Mouse (Mus musculus) neural tube, embryonic 14.5 days (tissue): ENCODE measurements around the gene Higd1c. TPM values are rescaled to one million over a fixed set of nuclear protein-coding genes. Genes with fewer than 3 reads are reported as not detected.
"Not testable (repeated sequence)": the region's sequence is repeated elsewhere in the genome, so short reads cannot be mapped to it uniquely, and the experiment has no call there.

Experiments used
- ATAC-seq: fragments of 200-750 bp; cut with Nextera tagmentation; 2 replicates; pipeline ENCODE4 v1.8.0; 2017; ENCODE audit warnings: low read depth, mild to moderate bottlenecking, moderate TSS enrichment, moderate library complexity
- H3K27ac ChIP-seq: fragments of 300-500 bp; sonication (generic); 2 replicates; pipeline ENCODE4 v1.5.1; 2014; ENCODE audit warnings: low read depth, mild to moderate bottlenecking, control low read depth, low read length, moderate library complexity, mixed read lengths
- H3K27me3 ChIP-seq: fragments of 300-500 bp; sonication (generic); 2 replicates; pipeline ENCODE4 v1.6.1; 2014; ENCODE audit warnings: low read length; ENCODE audit not compliant: control insufficient read depth, insufficient read depth
- H3K36me3 ChIP-seq: fragments of 300-500 bp; sonication (generic); 2 replicates; pipeline ENCODE4 v1.6.1; 2014; ENCODE audit warnings: low read length, mixed read lengths; ENCODE audit not compliant: control insufficient read depth, insufficient read depth
- H3K4me1 ChIP-seq: fragments of 300-500 bp; sonication (generic); 2 replicates; pipeline ENCODE4 v1.6.1; 2014; ENCODE audit warnings: low read length; ENCODE audit not compliant: control insufficient read depth, insufficient read depth
- H3K4me2 ChIP-seq: fragments of 300-500 bp; sonication (generic); 2 replicates; pipeline ENCODE4 v1.6.1; 2014; ENCODE audit warnings: mild to moderate bottlenecking, low read depth, low read length, control low read depth
- H3K4me3 ChIP-seq: fragments of 300-500 bp; sonication (generic); 2 replicates; pipeline ENCODE4 v1.5.1; 2014; ENCODE audit warnings: low read depth, low read length, control low read depth, mixed read lengths
- H3K9ac ChIP-seq: fragments of 300-500 bp; sonication (generic); replicated peaks from 2 replicates; pipeline ENCODE4 v1.6.1; 2014; ENCODE audit warnings: low read depth, mild to moderate bottlenecking, control low read depth, low read length, mixed read lengths
- H3K9me3 ChIP-seq: fragments of 300-500 bp; sonication (generic); 2 replicates; pipeline ENCODE4 v1.6.1; 2016; ENCODE audit warnings: low read length; ENCODE audit not compliant: control insufficient read depth
- WGBS: fragments of 180-500 bp; shearing (Covaris S2); extraction: QIAGEN DNeasy Blood & Tissue Kit; methylation state at CpG from one replicate; pipeline ENCODE4 v1.1.7; 2014; 5-methylcytosine and 5-hydroxymethylcytosine counted together
- polyA plus RNA-seq: library from polyadenylated mRNA; unstranded; fragments of >200 nt; fragmentation: Nextera tagmentation; extraction: Ambion mirVana; gene quantifications from 2 replicates; pipeline ENCODE4 v1.2.1, GENCODE M21; 2014

The Higd1c gene
- polyA plus RNA-seq = 1.8 TPM in 1 of 2 replicates, not detected in the other

DNA sequence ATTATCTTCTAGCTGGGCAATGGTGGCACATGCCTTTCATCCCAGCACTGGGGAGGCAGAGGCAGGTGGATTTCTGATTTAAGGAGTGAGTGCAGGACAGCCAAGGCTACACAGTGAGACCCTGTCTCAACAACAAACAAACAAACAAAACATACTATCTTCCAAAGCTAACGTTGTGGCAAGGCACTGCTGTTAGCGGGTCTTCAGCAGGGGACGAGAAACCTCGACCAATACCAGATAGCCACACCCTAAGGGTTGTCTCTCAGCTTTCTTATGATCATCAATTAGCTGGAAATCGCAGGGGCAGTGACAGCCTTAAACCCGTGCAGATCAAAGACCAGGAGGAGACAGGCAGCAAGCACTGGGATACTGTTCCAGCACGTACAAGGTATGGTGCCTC is at the start of gene Higd1c:
Gene Higd1c (plus strand): TSS at position 301 of the 400 bp plus-strand sequence.
- Histone ChIP-seq H3K9ac (no peak within 1 kb of the TSS), H3K27ac (no peak within 1 kb of the TSS), H3K27me3 (no peaks in the 10 kb centered on the region), H3K4me3 (no peak within 1 kb of the TSS), H3K4me1 (no peaks in the 10 kb centered on the region), H3K36me3 (no peaks in the 10 kb centered on the region), H3K4me2 (no peak within 1 kb of the TSS), H3K9me3 (no peaks in the 10 kb centered on the region)
- no peak for ATAC-seq
- 72% methylated on average over 7 of the region's 7 CpGs for WGBS

DNA sequence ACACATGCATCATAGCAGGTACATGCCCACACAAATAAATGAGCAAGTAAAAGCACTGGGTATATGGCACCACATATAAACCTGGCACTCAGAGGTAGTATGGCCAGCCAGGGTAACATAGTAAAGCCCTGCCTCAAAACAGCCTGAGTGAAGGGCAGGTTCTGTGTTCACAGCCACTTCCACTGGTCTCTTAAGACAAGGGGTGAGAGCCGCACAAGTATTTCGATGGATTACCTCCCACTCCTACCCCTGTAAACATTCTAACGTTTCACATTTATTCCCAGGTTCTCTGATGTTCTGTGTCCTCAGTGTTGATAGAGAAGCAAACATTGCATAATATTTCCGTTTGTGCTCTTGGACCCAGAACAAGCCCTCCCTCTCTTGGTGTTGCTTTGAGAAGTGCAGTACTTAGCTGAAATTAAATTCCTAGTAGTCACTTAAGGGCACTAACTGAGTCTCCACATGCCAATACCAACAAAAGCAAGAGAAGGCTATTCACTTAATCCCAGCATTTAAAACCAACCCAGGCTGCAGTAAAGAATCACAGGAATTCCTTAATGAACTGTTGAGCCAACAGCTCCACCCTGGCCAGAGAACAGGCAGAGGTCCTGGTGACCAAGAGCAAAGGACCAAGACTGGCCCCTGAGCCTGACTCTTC is 46.2 kb upstream of the Higd1c start:
- H3K4me3 ChIP-seq, H3K9ac ChIP-seq, H3K4me2 ChIP-seq, H3K4me1 ChIP-seq, H3K36me3 ChIP-seq, H3K27ac ChIP-seq, H3K27me3 ChIP-seq, ATAC-seq, H3K9me3 ChIP-seq: not testable (repeated sequence)
- WGBS = 79% methylated on average over 4 of the region's 4 CpGs

- WGBS = 79% methylated on average over 1 of the region's 1 CpGs
- no peak overlapping the region for H3K4me3 ChIP-seq
- no peaks in the 10 kb centered on the region for H3K36me3 ChIP-seq
- H3K9ac ChIP-seq = no peak overlapping the region
- no peak overlapping the region for H3K27ac ChIP-seq
- no peaks in the 10 kb centered on the region for H3K4me1 ChIP-seq
- H3K9me3 ChIP-seq = no peaks in the 10 kb centered on the region
- ATAC-seq = no peak
- H3K4me2 ChIP-seq = no peak overlapping the region
- H3K27me3 ChIP-seq = no peaks in the 10 kb centered on the region
Observed at GRCm38 (mm10) chr15:100319884-100320283, 44.5 kb upstream of the Higd1c start.

- Histone ChIP-seq H3K4me3 (no peak overlapping the region), H3K9me3 (no peaks in the 10 kb centered on the region), H3K27ac (no peak overlapping the region), H3K27me3 (no peaks in the 10 kb centered on the region), H3K4me2 (no peak overlapping the region), H3K4me1 (no peaks in the 10 kb centered on the region), H3K36me3 (no peaks in the 10 kb centered on the region), H3K9ac (no peak overlapping the region)
- 79% methylated on average over 9 of the region's 9 CpGs for WGBS
- no peak for ATAC-seq
Observed at GRCm38 (mm10) chr15:100320295-100320905, 43.9 kb upstream of the Higd1c start.

- Histone ChIP-seq H3K36me3 (no peaks in the 10 kb centered on the region), H3K27ac (no peak overlapping the region), H3K9me3 (no peaks in the 10 kb centered on the region), H3K4me2 (no peak overlapping the region), H3K9ac (no peak overlapping the region), H3K4me3 (no peak overlapping the region), H3K4me1 (no peaks in the 10 kb centered on the region), H3K27me3 (no peaks in the 10 kb centered on the region)
- ATAC-seq = no peak
- WGBS = 48% methylated on average over 5 of the region's 5 CpGs
Observed at GRCm38 (mm10) chr15:100321134-100321533, 43.2 kb upstream of the Higd1c start.

DNA sequence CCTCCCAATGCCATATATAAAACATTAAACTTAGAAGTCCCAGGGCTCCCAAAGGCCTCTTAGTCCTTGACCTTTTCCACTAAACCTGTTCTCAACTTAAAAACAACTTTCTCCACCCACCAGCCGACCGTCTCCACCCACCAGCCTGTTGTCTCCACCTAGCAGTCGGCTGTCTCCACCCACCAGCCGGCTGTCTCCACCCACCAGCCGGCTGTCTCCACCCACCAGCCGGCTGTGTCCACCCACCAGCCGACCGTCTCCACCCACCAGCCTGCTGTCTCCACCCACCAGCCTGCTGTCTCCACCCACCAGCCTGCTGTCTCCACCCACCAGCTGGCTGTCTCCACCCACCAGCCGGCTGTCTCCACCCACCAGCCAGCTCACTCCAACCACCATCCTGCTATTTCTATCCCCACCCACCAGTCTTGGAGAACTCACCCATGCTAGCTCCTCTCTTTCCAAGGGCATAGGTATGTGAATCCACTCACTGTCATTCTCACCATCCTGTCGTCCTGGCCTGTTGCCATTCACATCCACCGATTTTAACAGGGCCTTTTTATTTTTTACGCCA is 40.2 kb upstream of the Higd1c start:
- Histone ChIP-seq H3K4me3 (no peak overlapping the region), H3K36me3 (no peaks in the 10 kb centered on the region), H3K4me2 (no peak overlapping the region), H3K27ac (no peak overlapping the region), H3K9me3 (no peaks in the 10 kb centered on the region), H3K27me3 (no peaks in the 10 kb centered on the region), H3K4me1 (no peaks in the 10 kb centered on the region), H3K9ac (no peak overlapping the region)
- no peak for ATAC-seq
- 73% methylated on average over 12 of the region's 12 CpGs for WGBS

- no peak for ATAC-seq
- Histone ChIP-seq H3K4me2 (no peak overlapping the region), H3K36me3 (no peaks in the 10 kb centered on the region), H3K9me3 (no peaks in the 10 kb centered on the region), H3K4me3 (no peak overlapping the region), H3K9ac (no peak overlapping the region), H3K27ac (no peak overlapping the region), H3K27me3 (no peaks in the 10 kb centered on the region), H3K4me1 (no peaks in the 10 kb centered on the region; the same call in 1 of the 2 replicates)
- WGBS = 93% methylated on average over 3 of the region's 3 CpGs
Observed at GRCm38 (mm10) chr15:100325235-100325634, 39.1 kb upstream of the Higd1c start.

DNA sequence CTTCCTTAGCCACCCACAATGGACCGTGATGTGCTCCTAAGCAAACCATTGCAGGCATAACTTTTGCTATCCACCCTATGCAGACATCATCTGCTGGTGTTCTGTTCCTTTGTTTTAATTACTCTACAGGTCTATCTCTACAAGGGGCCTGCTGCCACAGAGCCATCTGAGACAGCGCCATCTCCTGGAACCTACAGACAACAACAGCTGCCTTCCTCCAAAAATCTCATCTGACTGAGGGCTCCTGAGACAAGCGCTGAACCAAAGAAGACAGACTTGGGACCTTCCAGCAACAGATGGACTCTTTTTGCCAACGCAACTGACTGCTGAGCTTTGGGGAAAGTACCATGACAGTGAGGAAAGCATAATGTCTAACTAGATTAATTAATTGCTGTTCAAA is 36.3 kb upstream of the Higd1c start:
- not testable (repeated sequence) for H3K4me1 ChIP-seq, ATAC-seq
- WGBS = 63% methylated on average over 3 of the region's 4 CpGs

DNA sequence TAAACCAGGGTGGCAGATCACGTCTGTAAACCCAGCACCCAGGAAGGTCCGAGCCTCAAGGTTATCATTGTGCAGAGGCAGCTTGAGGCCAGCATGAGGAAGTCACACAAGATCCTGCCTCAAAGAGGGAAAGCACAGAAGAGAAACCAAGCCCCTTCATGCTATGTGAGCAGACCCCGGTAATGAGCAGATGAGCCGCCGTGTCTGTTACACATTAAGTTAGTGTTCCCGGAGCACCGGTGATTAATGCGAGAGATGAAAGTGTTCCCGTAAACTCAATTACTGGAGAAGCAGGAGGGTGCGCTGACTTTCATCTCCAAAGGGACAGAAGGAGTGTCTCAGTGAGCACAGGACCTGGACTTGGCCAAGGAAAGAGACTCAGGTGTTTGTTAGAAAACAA is 35.0 kb upstream of the Higd1c start:
- not testable (repeated sequence) for H3K4me2 ChIP-seq, H3K27ac ChIP-seq, H3K9ac ChIP-seq, ATAC-seq, H3K9me3 ChIP-seq, H3K4me3 ChIP-seq, H3K36me3 ChIP-seq, H3K4me1 ChIP-seq, H3K27me3 ChIP-seq
- WGBS = 30% methylated on average over 10 of the region's 10 CpGs

More for the DNA sequence above, 36.3 kb upstream of the Higd1c start:
- H3K27ac ChIP-seq, H3K36me3 ChIP-seq, H3K4me3 ChIP-seq, H3K9me3 ChIP-seq, H3K4me2 ChIP-seq, H3K27me3 ChIP-seq, H3K9ac ChIP-seq: not testable (repeated sequence)
